Mouse (Mus musculus) heart, embryonic 12.5 days (tissue): ENCODE data around the gene Pkig. TPM values are rescaled to one million over a fixed set of nuclear protein-coding genes. Genes with fewer than 3 reads are reported as not detected.

ENCODE experiments used
- ATAC-seq: fragments of 200-750 bp; cut with Nextera tagmentation; 2 replicates; pipeline ENCODE4 v1.8.0; 2017; ENCODE audit warnings: moderate TSS enrichment, moderate library complexity; ENCODE audit not compliant: insufficient number of reproducible peaks, low FRiP score
- H3K27ac ChIP-seq: fragments of 300-500 bp; sonication (generic); 2 replicates; pipeline ENCODE4 v1.5.1; 2016; ENCODE audit warnings: mild to moderate bottlenecking, moderate library complexity; ENCODE audit not compliant: poor library complexity, severe bottlenecking
- H3K27me3 ChIP-seq: fragments of 300-500 bp; sonication (generic); replicated peaks from 2 replicates; pipeline ENCODE4 v1.6.1; 2016; ENCODE audit warnings: mild to moderate bottlenecking, moderate library complexity
- H3K36me3 ChIP-seq: fragments of 300-500 bp; sonication (generic); 2 replicates; pipeline ENCODE4 v1.6.1; 2016; ENCODE audit warnings: mild to moderate bottlenecking, moderate library complexity
- H3K4me1 ChIP-seq: fragments of 300-500 bp; sonication (generic); replicated peaks from 2 replicates; pipeline ENCODE4 v1.6.1; 2016; ENCODE audit warnings: mild to moderate bottlenecking
- H3K4me2 ChIP-seq: fragments of 300-500 bp; sonication (generic); 2 replicates; pipeline ENCODE4 v1.6.1; 2016; ENCODE audit warnings: mild to moderate bottlenecking, moderate library complexity
- H3K4me3 ChIP-seq: fragments of 300-500 bp; sonication (generic); 2 replicates; pipeline ENCODE4 v1.5.1; 2016; ENCODE audit warnings: mild to moderate bottlenecking
- H3K9ac ChIP-seq: fragments of 300-500 bp; sonication (generic); 2 replicates; pipeline ENCODE4 v1.6.1; 2016; ENCODE audit warnings: mild to moderate bottlenecking, moderate library complexity
- H3K9me3 ChIP-seq: fragments of 300-500 bp; sonication (generic); replicated peaks from 2 replicates; pipeline ENCODE4 v1.6.1; 2016; ENCODE audit warnings: mild to moderate bottlenecking, moderate library complexity
- WGBS: fragments of 180-500 bp; shearing (Covaris S2); methylation state at CpG from one replicate; pipeline ENCODE4 v1.1.7; 2016; 5-methylcytosine and 5-hydroxymethylcytosine counted together
- polyA plus RNA-seq: library from polyadenylated mRNA; unstranded; fragments of >200 nt; fragmentation: Nextera tagmentation; extraction: Ambion mirVana; gene quantifications from 2 replicates; pipeline ENCODE4 v1.2.1, GENCODE M21; 2016

Gene Pkig
- polyA plus RNA-seq, 1 experiment from 2014 or later, result 233 TPM

- H3K4me1 ChIP-seq, result peaks cover 61% of the 10 kb centered on the region
- no peak for ATAC-seq
Observed at GRCm38 (mm10) chr2:163662076-163662475, 3.9 kb downstream of the Pkig start.

DNA sequence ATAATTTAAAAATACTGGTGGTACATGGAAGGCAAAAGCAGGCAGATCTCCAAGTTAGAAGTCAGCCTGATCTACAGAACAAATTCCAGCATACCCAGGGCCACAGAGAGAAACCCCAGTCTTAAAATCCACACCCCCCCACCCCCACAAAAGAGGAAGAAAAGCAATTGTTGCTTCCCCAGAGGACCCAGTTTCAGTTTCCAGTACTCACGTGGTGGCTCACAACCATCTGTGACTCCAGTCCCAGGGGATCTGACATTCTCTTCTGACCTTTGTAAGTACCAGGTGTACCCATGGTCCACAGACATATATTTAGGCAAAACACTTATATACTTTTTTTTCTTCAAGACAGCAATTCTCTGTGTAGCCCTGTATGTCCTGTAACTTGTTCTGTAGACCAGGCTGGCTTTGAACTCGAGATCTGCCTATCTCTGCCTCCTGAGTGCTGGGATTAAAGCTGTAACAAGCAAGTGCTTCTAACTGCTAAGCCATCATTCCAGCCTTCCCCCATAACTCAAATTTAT is 4.6 kb downstream of the Pkig start:
- Histone ChIP-seq H3K27ac (no peak overlapping the region), H3K4me2 (no peak overlapping the region), H3K27me3 (no peaks in the 10 kb centered on the region), H3K36me3 (peaks cover 14% of the 10 kb centered on the region; the same call in 1 of the 2 replicates), H3K9me3 (no peaks in the 10 kb centered on the region), H3K4me3 (no peak overlapping the region), H3K9ac (no peak overlapping the region), H3K4me1 (peaks cover 62% of the 10 kb centered on the region)
- 67% methylated on average over 2 of the region's 2 CpGs for whole genome bisulfite sequencing
- ATAC-seq, result no peak

More at GRCm38 (mm10) chr2:163662076-163662475, 3.9 kb downstream of the Pkig start:
- H3K4me2 ChIP-seq, result no peak overlapping the region
- no peak overlapping the region for H3K27ac ChIP-seq
- H3K9me3 ChIP-seq, result no peaks in the 10 kb centered on the region
- H3K4me3 ChIP-seq, result no peak overlapping the region
- no peaks in the 10 kb centered on the region for H3K27me3 ChIP-seq
- peaks cover 14% of the 10 kb centered on the region; the same call in 1 of the 2 replicates for H3K36me3 ChIP-seq
- H3K9ac ChIP-seq, result no peak overlapping the region
- 88% methylated on average over 5 of the region's 5 CpGs for WGBS

DNA sequence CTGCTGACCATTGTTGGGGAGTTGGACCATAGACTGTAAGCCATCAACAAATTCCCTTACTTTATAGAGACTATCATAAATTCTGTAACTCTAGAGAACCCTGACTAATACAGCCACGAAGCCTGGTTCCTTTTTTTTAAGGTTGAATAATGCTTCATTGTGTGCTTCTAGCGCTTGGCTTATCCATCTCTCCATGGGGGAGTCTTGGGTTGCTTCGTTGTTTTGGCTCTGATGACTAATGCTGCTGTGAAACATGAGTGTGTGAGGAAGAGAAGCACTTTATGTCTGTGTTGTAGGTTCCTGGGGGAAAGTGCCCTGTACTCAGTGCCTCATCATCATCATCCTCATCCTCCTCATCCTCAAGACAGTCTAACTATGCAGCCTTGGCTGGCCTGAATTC is 5.7 kb downstream of the Pkig start:
- H3K27ac ChIP-seq, result no peak overlapping the region
- H3K9me3 ChIP-seq, result no peaks in the 10 kb centered on the region
- H3K27me3 ChIP-seq, result no peaks in the 10 kb centered on the region
- ATAC-seq, result no peak
- H3K4me3 ChIP-seq, result no peak overlapping the region
- no peak overlapping the region for H3K4me2 ChIP-seq
- WGBS, result 64% methylated on average over 3 of the region's 3 CpGs
- peaks cover 62% of the 10 kb centered on the region for H3K4me1 ChIP-seq
- peaks cover 14% of the 10 kb centered on the region; the same call in 1 of the 2 replicates for H3K36me3 ChIP-seq
- H3K9ac ChIP-seq, result no peak overlapping the region

GRCm38 (mm10) chr2:163667045-163667444 is 8.9 kb downstream of the Pkig start:
- H3K9ac ChIP-seq, result no peak overlapping the region
- peaks cover 34% of the 10 kb centered on the region for H3K4me1 ChIP-seq
- H3K4me2 ChIP-seq, result no peak overlapping the region
- H3K9me3 ChIP-seq, result no peaks in the 10 kb centered on the region
- H3K27ac ChIP-seq, result no peak overlapping the region; the same call in 1 of the 2 replicates
- no peaks in the 10 kb centered on the region for H3K27me3 ChIP-seq
- no peak for ATAC-seq
- WGBS, result 88% methylated on average over 1 of the region's 1 CpGs
- H3K36me3 ChIP-seq, result peaks cover 14% of the 10 kb centered on the region; the same call in 1 of the 2 replicates
- no peak overlapping the region for H3K4me3 ChIP-seq

- WGBS, result 48% methylated on average over 11 of the region's 11 CpGs
Observed at GRCm38 (mm10) chr2:163670872-163671594, 12.8 kb downstream of the Pkig start.

GRCm38 (mm10) chr2:163674397-163674796 is 16.2 kb downstream of the Pkig start:
- Histone ChIP-seq H3K27ac (peak overlapping the region; percentile 85), H3K36me3 (no peaks in the 10 kb centered on the region), H3K9me3 (no peaks in the 10 kb centered on the region), H3K27me3 (no peaks in the 10 kb centered on the region), H3K4me1 (peaks cover 39% of the 10 kb centered on the region), H3K4me3 (no peak overlapping the region), H3K4me2 (no peak overlapping the region), H3K9ac (no peak overlapping the region)
- no peak for ATAC-seq
- 65% methylated on average over 5 of the region's 5 CpGs for WGBS

More at GRCm38 (mm10) chr2:163670872-163671594, 12.8 kb downstream of the Pkig start:
- Histone ChIP-seq H3K9ac (0 out of 2 replicates have a peak overlapping the region, but pooled peaks have one; percentile 29), H3K4me3 (no peak overlapping the region), H3K4me1 (peaks cover 32% of the 10 kb centered on the region), H3K4me2 (0 out of 2 replicates have a peak overlapping the region, but pooled peaks have one; percentile 12), H3K27ac (peak overlapping the region; percentile 53), H3K27me3 (no peaks in the 10 kb centered on the region), H3K9me3 (no peaks in the 10 kb centered on the region), H3K36me3 (peaks cover 1% of the 10 kb centered on the region; the same call in 1 of the 2 replicates)
- no peak for ATAC-seq

GRCm38 (mm10) chr2:163675144-163675619 is 17.0 kb downstream of the Pkig start:
- no peak; the same call in 1 of the 2 replicates for ATAC-seq
- H3K4me2 ChIP-seq, result 0 out of 2 replicates have a peak overlapping the region, but pooled peaks have one; percentile 18
- 21% methylated on average over 5 of the region's 5 CpGs for WGBS
- H3K4me1 ChIP-seq, result peaks cover 39% of the 10 kb centered on the region
- peak overlapping the region; percentile 57 for H3K9ac ChIP-seq
- no peaks in the 10 kb centered on the region for H3K27me3 ChIP-seq
- peak overlapping the region; percentile 85 for H3K27ac ChIP-seq
- H3K4me3 ChIP-seq, result no peak overlapping the region
- no peaks in the 10 kb centered on the region for H3K36me3 ChIP-seq
- no peaks in the 10 kb centered on the region for H3K9me3 ChIP-seq

GRCm38 (mm10) chr2:163675662-163676061 is 17.5 kb downstream of the Pkig start:
- WGBS, result 41% methylated on average over 6 of the region's 6 CpGs
- Histone ChIP-seq H3K9ac (no peak overlapping the region), H3K36me3 (peaks cover under 1% of the 10 kb centered on the region; the same call in 1 of the 2 replicates), H3K27ac (peak overlapping the region; percentile 85), H3K4me3 (no peak overlapping the region), H3K9me3 (no peaks in the 10 kb centered on the region), H3K4me1 (peaks cover 39% of the 10 kb centered on the region), H3K27me3 (no peaks in the 10 kb centered on the region), H3K4me2 (no peak overlapping the region)
- no peak for ATAC-seq

DNA sequence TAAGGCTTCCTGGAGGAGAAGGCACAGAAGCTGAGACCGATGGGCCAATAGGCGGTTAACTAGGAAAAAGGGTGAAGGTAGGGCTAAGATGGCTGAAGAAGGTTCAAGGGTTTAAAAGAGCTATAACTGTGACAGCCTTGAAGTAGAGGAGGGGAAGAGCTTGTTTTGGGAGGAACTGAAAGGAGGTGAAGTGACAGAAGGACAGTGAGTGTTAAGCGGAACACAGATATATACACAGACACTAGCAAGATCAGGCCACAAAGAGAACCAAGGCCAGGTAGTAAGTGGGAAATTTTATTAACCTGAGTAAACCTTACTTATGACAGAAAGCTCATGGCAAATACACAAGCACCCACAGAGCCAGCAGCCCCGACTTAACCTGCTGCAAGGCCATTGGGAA is 18.1 kb downstream of the Pkig start:
- peaks cover 7% of the 10 kb centered on the region for H3K36me3 ChIP-seq
- H3K27ac ChIP-seq, result peak overlapping the region; percentile 85
- H3K4me2 ChIP-seq, result no peak overlapping the region
- H3K4me1 ChIP-seq, result peaks cover 40% of the 10 kb centered on the region
- WGBS, result 89% methylated on average over 4 of the region's 4 CpGs
- 0 out of 2 replicates have a peak overlapping the region, but pooled peaks have one; percentile 24 for H3K9ac ChIP-seq
- ATAC-seq, result no peak
- H3K4me3 ChIP-seq, result no peak overlapping the region
- no peaks in the 10 kb centered on the region for H3K27me3 ChIP-seq
- 0 out of 2 replicates have a peak, but pooled peaks cover 6% of the 10 kb centered on the region for H3K9me3 ChIP-seq

DNA sequence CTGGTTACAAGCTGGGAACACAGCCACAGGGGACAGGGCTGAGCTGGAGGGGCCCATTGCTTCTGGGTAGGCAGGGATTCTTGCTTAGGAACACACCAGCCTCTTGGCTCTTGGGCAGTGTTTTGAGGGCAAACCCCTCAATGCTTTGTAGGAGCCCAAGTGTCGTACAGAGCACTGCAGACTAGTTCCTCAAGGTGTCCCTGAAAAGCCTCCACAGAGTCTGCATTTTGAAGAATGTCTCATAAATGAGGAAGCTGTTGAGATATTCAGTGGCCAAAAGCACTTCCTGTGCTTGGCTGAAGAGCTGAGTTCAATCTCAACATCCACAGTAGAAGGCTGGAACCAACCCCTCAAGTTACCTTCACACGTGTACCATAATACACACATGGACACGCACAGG is 18.6 kb downstream of the Pkig start:
- Histone ChIP-seq H3K27me3 (no peaks in the 10 kb centered on the region), H3K4me2 (no peak overlapping the region), H3K4me3 (no peak overlapping the region), H3K27ac (peak overlapping the region; percentile 85), H3K4me1 (peaks cover 44% of the 10 kb centered on the region), H3K36me3 (peaks cover 8% of the 10 kb centered on the region), H3K9me3 (0 out of 2 replicates have a peak, but pooled peaks cover 6% of the 10 kb centered on the region), H3K9ac (0 out of 2 replicates have a peak overlapping the region, but pooled peaks have one; percentile 24)
- WGBS, result 81% methylated on average over 3 of the region's 3 CpGs
- no peak for ATAC-seq

DNA sequence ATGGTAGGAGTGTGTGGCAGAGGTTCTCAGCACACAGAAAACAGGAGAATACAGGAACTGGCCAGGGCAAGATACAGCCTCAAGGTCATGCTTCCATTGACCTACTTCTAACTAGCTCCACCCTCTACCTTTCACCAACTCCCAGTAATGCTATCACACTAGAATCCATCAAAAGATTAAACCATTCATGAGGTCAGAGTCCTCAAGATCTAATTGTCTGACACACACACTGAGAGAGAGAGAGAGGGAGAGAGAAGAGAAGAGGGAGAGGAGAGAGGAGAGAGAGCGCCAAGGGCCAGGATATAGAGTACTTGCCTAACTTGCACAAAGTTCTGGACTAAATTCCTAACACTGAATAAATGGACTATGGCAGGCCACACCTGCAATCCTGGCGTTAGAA is 24.2 kb downstream of the Pkig start:
- Histone ChIP-seq H3K9me3 (0 out of 2 replicates have a peak, but pooled peaks cover 6% of the 10 kb centered on the region), H3K27me3 (no peaks in the 10 kb centered on the region), H3K9ac (no peak overlapping the region), H3K4me1 (peaks cover 52% of the 10 kb centered on the region), H3K4me2 (no peak overlapping the region), H3K27ac (peak overlapping the region; percentile 52; the same call in 1 of the 2 replicates), H3K4me3 (no peak overlapping the region), H3K36me3 (peaks cover 8% of the 10 kb centered on the region)
- ATAC-seq, result no peak
- 76% methylated on average over 2 of the region's 2 CpGs for WGBS
